Mouse (Mus musculus) heart, embryonic 12.5 days (tissue): ENCODE data around the gene Kcnq1. TPM values are rescaled to one million over a fixed set of nuclear protein-coding genes. Genes with fewer than 3 reads are reported as not detected.

ENCODE experiments used
- ATAC-seq: fragments of 200-750 bp; cut with Nextera tagmentation; 2 replicates; pipeline ENCODE4 v1.8.0; 2017; ENCODE audit warnings: moderate TSS enrichment, moderate library complexity; ENCODE audit not compliant: insufficient number of reproducible peaks, low FRiP score
- H3K27ac ChIP-seq: fragments of 300-500 bp; sonication (generic); 2 replicates; pipeline ENCODE4 v1.5.1; 2016; ENCODE audit warnings: mild to moderate bottlenecking, moderate library complexity; ENCODE audit not compliant: poor library complexity, severe bottlenecking
- H3K27me3 ChIP-seq: fragments of 300-500 bp; sonication (generic); replicated peaks from 2 replicates; pipeline ENCODE4 v1.6.1; 2016; ENCODE audit warnings: mild to moderate bottlenecking, moderate library complexity
- H3K36me3 ChIP-seq: fragments of 300-500 bp; sonication (generic); 2 replicates; pipeline ENCODE4 v1.6.1; 2016; ENCODE audit warnings: mild to moderate bottlenecking, moderate library complexity
- H3K4me1 ChIP-seq: fragments of 300-500 bp; sonication (generic); replicated peaks from 2 replicates; pipeline ENCODE4 v1.6.1; 2016; ENCODE audit warnings: mild to moderate bottlenecking
- H3K4me2 ChIP-seq: fragments of 300-500 bp; sonication (generic); 2 replicates; pipeline ENCODE4 v1.6.1; 2016; ENCODE audit warnings: mild to moderate bottlenecking, moderate library complexity
- H3K4me3 ChIP-seq: fragments of 300-500 bp; sonication (generic); 2 replicates; pipeline ENCODE4 v1.5.1; 2016; ENCODE audit warnings: mild to moderate bottlenecking
- H3K9ac ChIP-seq: fragments of 300-500 bp; sonication (generic); 2 replicates; pipeline ENCODE4 v1.6.1; 2016; ENCODE audit warnings: mild to moderate bottlenecking, moderate library complexity
- H3K9me3 ChIP-seq: fragments of 300-500 bp; sonication (generic); replicated peaks from 2 replicates; pipeline ENCODE4 v1.6.1; 2016; ENCODE audit warnings: mild to moderate bottlenecking, moderate library complexity
- WGBS: fragments of 180-500 bp; shearing (Covaris S2); methylation state at CpG from one replicate; pipeline ENCODE4 v1.1.7; 2016; 5-methylcytosine and 5-hydroxymethylcytosine counted together
- polyA plus RNA-seq: library from polyadenylated mRNA; unstranded; fragments of >200 nt; fragmentation: Nextera tagmentation; extraction: Ambion mirVana; gene quantifications from 2 replicates; pipeline ENCODE4 v1.2.1, GENCODE M21; 2016

Kcnq1 gene
- polyA plus RNA-seq, 1 experiment from 2014 or later, result 12.9 TPM

- Histone ChIP-seq H3K4me3 (no peak overlapping the region), H3K27me3 (0 out of 2 replicates have a peak, but pooled peaks cover 5% of the 10 kb centered on the region), H3K9ac (no peak overlapping the region), H3K9me3 (0 out of 2 replicates have a peak, but pooled peaks cover 3% of the 10 kb centered on the region), H3K36me3 (no peaks in the 10 kb centered on the region), H3K27ac (peak overlapping the region; percentile 67), H3K4me2 (no peak overlapping the region), H3K4me1 (peaks cover 33% of the 10 kb centered on the region)
- 46% methylated on average over 3 of the region's 3 CpGs for WGBS
- peak; percentile 85 for ATAC-seq
Measured at GRCm38 (mm10) chr7:143341301-143341980, 235.3 kb downstream of the Kcnq1 start.

DNA sequence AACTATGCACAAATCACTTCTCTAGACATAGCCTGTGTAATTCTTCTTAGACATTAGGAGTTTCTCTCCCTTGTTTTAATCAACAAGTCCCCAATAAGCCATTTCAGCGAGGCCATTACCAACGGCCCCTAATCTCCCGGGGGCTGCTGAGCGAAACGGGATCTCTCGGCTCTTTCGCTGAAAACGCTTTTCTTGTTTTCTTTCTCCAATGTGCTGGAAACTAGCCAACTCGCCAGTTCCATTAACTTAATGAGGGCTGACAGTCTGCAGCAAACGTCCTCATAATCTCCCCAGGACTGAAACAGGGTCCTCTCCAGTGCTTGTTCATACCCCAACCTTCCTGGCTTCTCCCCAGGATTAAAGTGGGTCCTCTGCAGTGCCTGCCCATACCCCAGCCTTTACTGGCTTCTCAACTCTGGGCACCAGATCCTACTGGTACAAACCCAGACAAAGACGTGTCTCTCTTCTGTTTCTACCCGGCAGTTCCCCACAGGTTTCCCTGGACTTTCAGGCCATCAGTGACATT, 237.7 kb downstream of the Kcnq1 start:
- WGBS, result 33% methylated on average over 12 of the region's 12 CpGs
- no peak overlapping the region for H3K27ac ChIP-seq

GRCm38 (mm10) chr7:143349287-143349686, 243.1 kb downstream of the Kcnq1 start:
- Histone ChIP-seq H3K4me1 (peaks cover 35% of the 10 kb centered on the region), H3K4me3 (no peak overlapping the region), H3K9me3 (no peaks in the 10 kb centered on the region), H3K4me2 (peak overlapping the region; percentile 18; the same call in 1 of the 2 replicates), H3K9ac (no peak overlapping the region), H3K27me3 (0 out of 2 replicates have a peak, but pooled peaks cover 5% of the 10 kb centered on the region), H3K36me3 (no peaks in the 10 kb centered on the region), H3K27ac (peak overlapping the region; percentile 75)
- ATAC-seq, result peak; percentile 57
- 22% methylated on average over 7 of the region's 7 CpGs for WGBS

More for the DNA sequence above, 237.7 kb downstream of the Kcnq1 start:
- no peak overlapping the region for H3K4me3 ChIP-seq
- ATAC-seq, result no peak
- peaks cover 43% of the 10 kb centered on the region for H3K4me1 ChIP-seq
- H3K36me3 ChIP-seq, result no peaks in the 10 kb centered on the region
- 0 out of 2 replicates have a peak, but pooled peaks cover 5% of the 10 kb centered on the region for H3K27me3 ChIP-seq
- H3K9me3 ChIP-seq, result no peaks in the 10 kb centered on the region
- 0 out of 2 replicates have a peak overlapping the region, but pooled peaks have one; percentile 23 for H3K9ac ChIP-seq
- no peak overlapping the region for H3K4me2 ChIP-seq

- no peak overlapping the region for H3K4me3 ChIP-seq
- H3K9ac ChIP-seq, result no peak overlapping the region
- 0 out of 2 replicates have a peak, but pooled peaks cover 4% of the 10 kb centered on the region for H3K27me3 ChIP-seq
- peak; percentile 43; the same call in 1 of the 2 replicates for ATAC-seq
- H3K4me1 ChIP-seq, result peaks cover 35% of the 10 kb centered on the region
- no peaks in the 10 kb centered on the region for H3K9me3 ChIP-seq
- 51% methylated on average over 1 of the region's 1 CpGs for WGBS
- H3K4me2 ChIP-seq, result no peak overlapping the region
- H3K27ac ChIP-seq, result peak overlapping the region; percentile 75
- no peaks in the 10 kb centered on the region for H3K36me3 ChIP-seq
Measured at GRCm38 (mm10) chr7:143349848-143350247, 243.7 kb downstream of the Kcnq1 start.

- WGBS, result 46% methylated on average over 5 of the region's 5 CpGs
- Histone ChIP-seq H3K4me1 (peaks cover 58% of the 10 kb centered on the region), H3K27ac (peak overlapping the region; percentile 44), H3K4me2 (no peak overlapping the region), H3K4me3 (no peak overlapping the region), H3K9ac (no peak overlapping the region), H3K9me3 (no peaks in the 10 kb centered on the region), H3K36me3 (no peaks in the 10 kb centered on the region), H3K27me3 (no peaks in the 10 kb centered on the region)
- ATAC-seq, result no peak
Measured at GRCm38 (mm10) chr7:143355831-143356230, 249.7 kb downstream of the Kcnq1 start.

DNA sequence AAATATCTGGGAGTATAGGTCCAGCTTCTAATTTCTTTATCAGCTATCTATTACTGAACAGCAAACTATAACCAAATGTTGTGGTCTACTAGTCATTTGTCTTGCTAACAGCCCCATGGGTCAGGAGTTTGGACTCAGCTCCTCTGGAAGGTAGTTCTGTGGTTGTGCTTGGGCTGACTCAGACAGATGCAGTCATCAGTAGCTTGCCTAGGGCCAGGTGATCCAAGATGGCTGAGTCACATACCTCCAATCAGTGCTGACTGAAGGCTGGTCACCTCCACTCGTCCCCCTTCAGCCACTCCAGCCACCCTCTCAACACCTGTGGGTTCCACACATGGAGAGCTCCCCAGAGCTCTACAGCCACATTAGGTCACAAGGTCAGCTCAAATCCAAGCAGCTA, 250.9 kb downstream of the Kcnq1 start:
- H3K4me3 ChIP-seq, result no peak overlapping the region
- 32% methylated on average over 1 of the region's 1 CpGs for WGBS
- no peaks in the 10 kb centered on the region for H3K36me3 ChIP-seq
- no peak for ATAC-seq
- H3K4me1 ChIP-seq, result peaks cover 60% of the 10 kb centered on the region
- peak overlapping the region; percentile 79 for H3K27ac ChIP-seq
- no peak overlapping the region for H3K4me2 ChIP-seq
- no peaks in the 10 kb centered on the region for H3K27me3 ChIP-seq
- H3K9ac ChIP-seq, result no peak overlapping the region
- H3K9me3 ChIP-seq, result no peaks in the 10 kb centered on the region

GRCm38 (mm10) chr7:143357831-143358230, 251.7 kb downstream of the Kcnq1 start:
- Histone ChIP-seq H3K9ac (no peak overlapping the region), H3K27ac (peak overlapping the region; percentile 79), H3K9me3 (no peaks in the 10 kb centered on the region), H3K27me3 (no peaks in the 10 kb centered on the region), H3K4me1 (peaks cover 60% of the 10 kb centered on the region), H3K4me2 (no peak overlapping the region), H3K4me3 (no peak overlapping the region), H3K36me3 (no peaks in the 10 kb centered on the region)
- WGBS, result 27% methylated on average over 4 of the region's 4 CpGs
- peak; percentile 56 for ATAC-seq

- H3K4me3 ChIP-seq, result no peak overlapping the region
- no peaks in the 10 kb centered on the region for H3K36me3 ChIP-seq
- H3K4me2 ChIP-seq, result no peak overlapping the region
- no peaks in the 10 kb centered on the region for H3K27me3 ChIP-seq
- H3K9me3 ChIP-seq, result no peaks in the 10 kb centered on the region
- no peak overlapping the region for H3K9ac ChIP-seq
- H3K4me1 ChIP-seq, result peaks cover 79% of the 10 kb centered on the region
- 68% methylated on average over 1 of the region's 1 CpGs for WGBS
- no peak for ATAC-seq
- H3K27ac ChIP-seq, result no peak overlapping the region
Measured at GRCm38 (mm10) chr7:143359762-143360161, 253.6 kb downstream of the Kcnq1 start.

GRCm38 (mm10) chr7:143360776-143361175, 254.6 kb downstream of the Kcnq1 start:
- WGBS, result 46% methylated on average over 5 of the region's 5 CpGs
- H3K4me1 ChIP-seq, result peaks cover 84% of the 10 kb centered on the region
- no peak for ATAC-seq
- H3K4me2 ChIP-seq, result no peak overlapping the region
- H3K27ac ChIP-seq, result peak overlapping the region; percentile 19
- no peak overlapping the region for H3K9ac ChIP-seq
- no peaks in the 10 kb centered on the region for H3K36me3 ChIP-seq
- H3K9me3 ChIP-seq, result no peaks in the 10 kb centered on the region
- no peak overlapping the region for H3K4me3 ChIP-seq
- no peaks in the 10 kb centered on the region for H3K27me3 ChIP-seq

DNA sequence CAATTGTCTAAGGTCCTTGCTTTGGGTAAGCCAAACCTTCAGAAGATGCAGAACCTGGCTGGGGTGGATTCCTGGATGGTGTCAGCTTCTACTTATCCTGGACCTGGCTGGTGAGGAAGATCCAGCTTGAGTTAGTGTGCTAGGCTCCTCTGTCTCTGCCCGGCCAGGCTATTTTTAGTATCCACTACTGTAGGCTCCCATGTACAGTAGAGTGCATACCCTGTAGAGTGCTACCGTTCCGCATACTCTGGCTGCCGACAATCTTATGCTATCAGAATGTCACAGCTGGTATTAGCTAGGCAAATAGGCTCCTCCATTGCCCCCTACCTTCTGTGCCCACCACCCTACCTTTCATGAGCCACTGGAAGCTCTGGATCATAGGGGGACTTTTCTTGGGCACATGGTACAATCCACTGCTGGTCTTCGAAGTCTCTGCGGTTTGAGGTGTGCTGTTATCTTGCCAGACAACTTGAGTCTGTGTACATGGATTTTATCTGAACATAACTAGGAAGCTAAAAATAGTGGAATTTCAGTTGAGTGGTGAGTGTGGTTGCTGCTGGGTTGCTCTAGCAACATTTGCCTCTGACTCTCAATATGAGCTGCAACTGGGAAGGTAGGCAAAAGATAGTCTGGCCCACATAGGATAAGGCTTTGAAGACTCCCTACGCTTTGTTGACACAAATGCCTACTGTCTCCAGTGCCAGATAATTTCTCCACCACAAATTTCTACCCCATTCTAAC, 258.1 kb downstream of the Kcnq1 start:
- H3K4me1 ChIP-seq, result peaks cover 76% of the 10 kb centered on the region
- H3K4me3 ChIP-seq, result no peak overlapping the region
- H3K36me3 ChIP-seq, result no peaks in the 10 kb centered on the region
- WGBS, result 33% methylated on average over 7 of the region's 7 CpGs
- peak overlapping the region; percentile 93 for H3K27ac ChIP-seq
- H3K4me2 ChIP-seq, result peak overlapping the region; percentile 42
- H3K9ac ChIP-seq, result peak overlapping the region; percentile 47; the same call in 1 of the 2 replicates
- no peaks in the 10 kb centered on the region for H3K9me3 ChIP-seq
- 0 out of 2 replicates have a peak, but pooled peaks have one; percentile 36 for ATAC-seq
- no peaks in the 10 kb centered on the region for H3K27me3 ChIP-seq
